Comparison of ENCODE assay signal across 16 mouse cellular contexts in genomic region chr13:41320749-41321148, GRCm38 (mm10). TPM values are rescaled to one million over a fixed set of nuclear protein-coding genes. Genes with fewer than 3 reads are reported as not detected.
A peak's percentile ranks its signal among the peaks of the same experiment; 100 is the strongest.
DNase-seq lines count a peak whose midpoint lies in the region; ATAC-seq lines count a peak whose summit lies in the region.
"Had no signal": no experiment of that assay in that cellular context is flagged by ENCODE, and none has a peak within 500 bp of the region (broad histone marks: within the 10 kb centered on the region; RNA-seq: fewer than 3 reads in every experiment).

No protein-coding gene starts in this region.

- no peak for ATAC-seq in forebrain, embryonic 12.5 days (ENCODE audit: low FRiP score)
- no peak for ATAC-seq in forebrain, embryonic 11.5 days (replicated peaks; ENCODE audit: low FRiP score)
- no peak for ATAC-seq in midbrain, embryonic 14.5 days (ENCODE audit: low FRiP score, low TSS enrichment)
- ATAC-seq in midbrain, embryonic 11.5 days (ENCODE audit: low FRiP score), result no peak
- no peak for ATAC-seq in hindbrain, embryonic 15.5 days (ENCODE audit: low FRiP score, low read depth)
- no peak for ATAC-seq in stomach, embryonic 16.5 days (ENCODE audit: insufficient read depth, low FRiP score)
- ATAC-seq: intestine, postnatal 0 days had no signal

- peaks cover 26% of the 10 kb centered on the region for H3K36me3 ChIP-seq in forebrain, embryonic 12.5 days (replicated peaks)
- peaks cover 12% of the 10 kb centered on the region; the same call in 1 of the 2 replicates for H3K36me3 ChIP-seq in forebrain, embryonic 11.5 days (ENCODE audit: control insufficient read depth, insufficient read depth, low read length)
- peaks cover 16% of the 10 kb centered on the region for H3K36me3 ChIP-seq in midbrain, embryonic 14.5 days (ENCODE audit: control insufficient read depth, insufficient read depth, low read length)
- H3K36me3 ChIP-seq in midbrain, embryonic 11.5 days (ENCODE audit: control insufficient read depth, insufficient read depth, low read length), result peaks cover 6% of the 10 kb centered on the region; the same call in 1 of the 2 replicates
- H3K36me3 ChIP-seq in hindbrain, embryonic 15.5 days, result peaks cover 2% of the 10 kb centered on the region; the same call in 1 of the 2 replicates
- H3K36me3 ChIP-seq in stomach, embryonic 16.5 days (ENCODE audit: control insufficient read depth, insufficient read depth, low read length), result peaks cover 13% of the 10 kb centered on the region

- WGBS in forebrain, embryonic 12.5 days, result 36% methylated on average over 5 of the region's 5 CpGs
- WGBS in forebrain, embryonic 11.5 days, result 63% methylated on average over 5 of the region's 5 CpGs
- 29% methylated on average over 5 of the region's 5 CpGs for WGBS in midbrain, embryonic 14.5 days
- WGBS in midbrain, embryonic 11.5 days, result 66% methylated on average over 5 of the region's 5 CpGs
- WGBS in hindbrain, embryonic 15.5 days, result 41% methylated on average over 5 of the region's 5 CpGs
- 62% methylated on average over 5 of the region's 5 CpGs for WGBS in stomach, embryonic 16.5 days

- no peak for DNase-seq in forebrain, embryonic 11.5 days (ENCODE audit: low spot score)
- peak; percentile 42 for DNase-seq in midbrain, embryonic 14.5 days
- DNase-seq in midbrain, embryonic 11.5 days (ENCODE audit: low spot score, missing footprints), result no peak
- no peak for DNase-seq in ovary, adult 18-20 months (ENCODE audit: low spot score)
- DNase-seq in left cerebral cortex, postnatal 4 days, result no peak
- DNase-seq: cerebellum, adult 18-20 months; heart, adult 11 months; right cerebral cortex, postnatal 25 days; thymus, postnatal 25 days had no signal

- H3K9me3 ChIP-seq in forebrain, embryonic 12.5 days, result no peaks in the 10 kb centered on the region
- no peaks in the 10 kb centered on the region for H3K9me3 ChIP-seq in forebrain, embryonic 11.5 days (ENCODE audit: control insufficient read depth, low read length)
- H3K9me3 ChIP-seq in midbrain, embryonic 14.5 days (ENCODE audit: control insufficient read depth, low read length), result no peaks in the 10 kb centered on the region
- H3K9me3 ChIP-seq in midbrain, embryonic 11.5 days (ENCODE audit: control insufficient read depth, low read length), result no peaks in the 10 kb centered on the region
- no peaks in the 10 kb centered on the region for H3K9me3 ChIP-seq in hindbrain, embryonic 15.5 days
- H3K9me3 ChIP-seq in stomach, embryonic 16.5 days (replicated peaks; ENCODE audit: control insufficient read depth, low read length), result no peaks in the 10 kb centered on the region
- H3K9me3 ChIP-seq: heart, embryonic 15.5 days; limb, embryonic 15.5 days had no signal

- H3K4me3 ChIP-seq in forebrain, embryonic 12.5 days (replicated peaks), result no peak overlapping the region
- H3K4me3 ChIP-seq in forebrain, embryonic 11.5 days (ENCODE audit: low read depth, low read length), result no peak overlapping the region
- H3K4me3 ChIP-seq in midbrain, embryonic 14.5 days (replicated peaks; ENCODE audit: low read depth, low read length), result no peak overlapping the region
- no peak overlapping the region for H3K4me3 ChIP-seq in midbrain, embryonic 11.5 days (ENCODE audit: low read depth, low read length)
- H3K4me3 ChIP-seq in hindbrain, embryonic 15.5 days, result no peak overlapping the region
- no peak overlapping the region for H3K4me3 ChIP-seq in stomach, embryonic 16.5 days (replicated peaks; ENCODE audit: low read length)
- H3K4me3 ChIP-seq: heart, embryonic 15.5 days; limb, embryonic 15.5 days had no signal

- H3K4me2 ChIP-seq in forebrain, embryonic 12.5 days, result no peak overlapping the region
- H3K4me2 ChIP-seq in forebrain, embryonic 11.5 days (ENCODE audit: low read depth, low read length, severe bottlenecking), result no peak overlapping the region
- H3K4me2 ChIP-seq in midbrain, embryonic 14.5 days (ENCODE audit: low read length), result no peak overlapping the region
- H3K4me2 ChIP-seq in midbrain, embryonic 11.5 days, result no peak overlapping the region
- no peak overlapping the region for H3K4me2 ChIP-seq in hindbrain, embryonic 15.5 days
- H3K4me2 ChIP-seq in stomach, embryonic 16.5 days (ENCODE audit: low read depth, low read length), result no peak overlapping the region
- H3K4me2 ChIP-seq: heart, embryonic 15.5 days; limb, embryonic 15.5 days had no signal

- H3K27me3 ChIP-seq in forebrain, embryonic 12.5 days, result no peaks in the 10 kb centered on the region
- no peaks in the 10 kb centered on the region for H3K27me3 ChIP-seq in forebrain, embryonic 11.5 days (ENCODE audit: control insufficient read depth, insufficient read depth, low read length)
- H3K27me3 ChIP-seq in midbrain, embryonic 14.5 days (ENCODE audit: control insufficient read depth, insufficient read depth, low read length), result no peaks in the 10 kb centered on the region
- H3K27me3 ChIP-seq in midbrain, embryonic 11.5 days (ENCODE audit: control insufficient read depth, insufficient read depth, low read length), result no peaks in the 10 kb centered on the region
- H3K27me3 ChIP-seq in hindbrain, embryonic 15.5 days, result no peaks in the 10 kb centered on the region
- no peaks in the 10 kb centered on the region for H3K27me3 ChIP-seq in stomach, embryonic 16.5 days (ENCODE audit: control insufficient read depth, insufficient read depth, low read length)
- H3K27me3 ChIP-seq: heart, embryonic 15.5 days; limb, embryonic 15.5 days had no signal

- peaks cover 12% of the 10 kb centered on the region for H3K4me1 ChIP-seq in forebrain, embryonic 12.5 days
- H3K4me1 ChIP-seq in forebrain, embryonic 11.5 days (replicated peaks; ENCODE audit: control insufficient read depth, insufficient read depth, low read length), result peaks cover 3% of the 10 kb centered on the region; the same call in 1 of the 2 replicates
- H3K4me1 ChIP-seq in midbrain, embryonic 14.5 days (ENCODE audit: control insufficient read depth, insufficient read depth, low read length), result no peaks in the 10 kb centered on the region
- peaks cover 4% of the 10 kb centered on the region for H3K4me1 ChIP-seq in midbrain, embryonic 11.5 days (ENCODE audit: control insufficient read depth, insufficient read depth, low read length)
- peaks cover 8% of the 10 kb centered on the region; the same call in 1 of the 2 replicates for H3K4me1 ChIP-seq in hindbrain, embryonic 15.5 days (replicated peaks)
- H3K4me1 ChIP-seq in stomach, embryonic 16.5 days (ENCODE audit: control insufficient read depth, insufficient read depth, low read length), result peaks cover 7% of the 10 kb centered on the region
- H3K4me1 ChIP-seq: heart, embryonic 15.5 days had no signal

- peak overlapping the region; percentile 56 for H3K27ac ChIP-seq in forebrain, embryonic 12.5 days
- H3K27ac ChIP-seq in forebrain, embryonic 11.5 days (ENCODE audit: low read depth, low read length), result no peak overlapping the region
- H3K27ac ChIP-seq in midbrain, embryonic 14.5 days (replicated peaks; ENCODE audit: low read depth, low read length), result no peak overlapping the region
- no peak overlapping the region; the same call in 1 of the 2 replicates for H3K27ac ChIP-seq in midbrain, embryonic 11.5 days (ENCODE audit: low read depth, low read length)
- H3K27ac ChIP-seq in hindbrain, embryonic 15.5 days (replicated peaks), result peak overlapping the region; percentile 76
- H3K27ac ChIP-seq in stomach, embryonic 16.5 days (ENCODE audit: low read length), result peak overlapping the region; percentile 67
- H3K27ac ChIP-seq: heart, embryonic 15.5 days had no signal

- H3K9ac ChIP-seq in forebrain, embryonic 12.5 days, result no peak overlapping the region
- H3K9ac ChIP-seq in forebrain, embryonic 11.5 days (ENCODE audit: low read length), result no peak overlapping the region
- no peak overlapping the region for H3K9ac ChIP-seq in midbrain, embryonic 14.5 days (replicated peaks; ENCODE audit: low read length)
- H3K9ac ChIP-seq in midbrain, embryonic 11.5 days (ENCODE audit: low read length), result no peak overlapping the region
- H3K9ac ChIP-seq in hindbrain, embryonic 15.5 days, result no peak overlapping the region
- no peak overlapping the region for H3K9ac ChIP-seq in stomach, embryonic 16.5 days (ENCODE audit: low read length)
- H3K9ac ChIP-seq: heart, embryonic 15.5 days; limb, embryonic 15.5 days had no signal

- intact Hi-C loops in left cerebral cortex, postnatal 4 days (cut with DNase I), result no loop called here

RNA-seq across cellular contexts. Expression of gene Gm17364, which starts 47.0 kb away (rescaled TPM):
- polyA plus RNA-seq in forebrain, embryonic 12.5 days (2016; fragmentation: Nextera tagmentation; extraction: Ambion mirVana), result not detected in 2 replicates
- polyA plus RNA-seq in forebrain, embryonic 11.5 days (2014; fragmentation: Nextera tagmentation; extraction: Ambion mirVana), result not detected in 2 replicates
- not detected in 2 replicates for polyA plus RNA-seq in midbrain, embryonic 14.5 days (2014; fragmentation: Nextera tagmentation; extraction: Ambion mirVana)
- not detected in 2 replicates for polyA plus RNA-seq in midbrain, embryonic 11.5 days (2014; fragmentation: Nextera tagmentation; extraction: Ambion mirVana)
- polyA plus RNA-seq in hindbrain, embryonic 15.5 days (2015; fragmentation: Nextera tagmentation; extraction: Ambion mirVana), result not detected in 2 replicates
- polyA plus RNA-seq in stomach, embryonic 16.5 days (2015; fragmentation: Nextera tagmentation; extraction: Ambion mirVana), result not detected in 2 replicates
- total RNA-seq in left cerebral cortex, postnatal 4 days (2021), result not detected
- polyA plus RNA-seq: cortical plate, adult 2 months; heart, embryonic 15.5 days; intestine, postnatal 0 days; limb, embryonic 15.5 days had no signal

Comparison
In these comparisons a context has a peak if more than half of its experiments do, and no peak if none do; other contexts are left out.
1. H3K27ac ChIP-seq: peak in forebrain, embryonic 12.5 days (single experiment), hindbrain, embryonic 15.5 days (single experiment) and stomach, embryonic 16.5 days (single experiment); none in forebrain, embryonic 11.5 days (single experiment), midbrain, embryonic 14.5 days (single experiment) and midbrain, embryonic 11.5 days (single experiment).